Mouse (Mus musculus) liver, embryonic 13.5 days (tissue): ENCODE results near the gene Itgb7. TPM values are rescaled to one million over a fixed set of nuclear protein-coding genes. Genes with fewer than 3 reads are reported as not detected.

ENCODE experiments used
- ATAC-seq: fragments of 200-750 bp; cut with Nextera tagmentation; 2 replicates; pipeline ENCODE4 v1.8.0; 2017; ENCODE audit warnings: low read depth, mild to moderate bottlenecking, moderate number of reproducible peaks, moderate library complexity
- DNase-seq: peaks from one replicate; pipeline ENCODE4 v3.0.0; 2022
- H3K27ac ChIP-seq: fragments of 300-500 bp; sonication (generic); 2 replicates; pipeline ENCODE4 v1.5.1; 2015; ENCODE audit warnings: moderate library complexity, mild to moderate bottlenecking, inconsistent platforms
- H3K27me3 ChIP-seq: fragments of 300-500 bp; sonication (generic); 2 replicates; pipeline ENCODE4 v1.6.1; 2015; ENCODE audit warnings: mild to moderate bottlenecking, inconsistent platforms
- H3K36me3 ChIP-seq: fragments of 300-500 bp; sonication (generic); 2 replicates; pipeline ENCODE4 v1.6.1; 2015; ENCODE audit warnings: mild to moderate bottlenecking, inconsistent platforms
- H3K4me1 ChIP-seq: fragments of 300-500 bp; sonication (generic); replicated peaks from 2 replicates; pipeline ENCODE4 v1.6.1; 2015; ENCODE audit warnings: inconsistent platforms
- H3K4me2 ChIP-seq: fragments of 300-500 bp; sonication (generic); 2 replicates; pipeline ENCODE4 v1.6.1; 2015; ENCODE audit warnings: inconsistent platforms, mild to moderate bottlenecking, moderate library complexity
- H3K4me3 ChIP-seq: fragments of 300-500 bp; sonication (generic); replicated peaks from 2 replicates; pipeline ENCODE4 v1.5.1; 2015; ENCODE audit warnings: mild to moderate bottlenecking, inconsistent platforms
- H3K9ac ChIP-seq: fragments of 300-500 bp; sonication (generic); 2 replicates; pipeline ENCODE4 v1.6.1; 2015; ENCODE audit warnings: mild to moderate bottlenecking, inconsistent platforms
- H3K9me3 ChIP-seq: fragments of 300-500 bp; sonication (generic); replicated peaks from 2 replicates; pipeline ENCODE4 v1.6.1; 2016; ENCODE audit warnings: inconsistent platforms
- WGBS: fragments of 180-500 bp; shearing (Covaris S2); methylation state at CpG from one replicate; pipeline ENCODE4 v1.1.7; 2015; ENCODE audit not compliant: insufficient replicate concordance; 5-methylcytosine and 5-hydroxymethylcytosine counted together
- polyA plus RNA-seq: library from polyadenylated mRNA; unstranded; fragments of >200 nt; fragmentation: Nextera tagmentation; extraction: Ambion mirVana; gene quantifications from 2 replicates; pipeline ENCODE4 v1.2.1, GENCODE M21; 2015

The Itgb7 gene
- polyA plus RNA-seq, 1 experiment from 2014 or later: 6.5 TPM

DNA sequence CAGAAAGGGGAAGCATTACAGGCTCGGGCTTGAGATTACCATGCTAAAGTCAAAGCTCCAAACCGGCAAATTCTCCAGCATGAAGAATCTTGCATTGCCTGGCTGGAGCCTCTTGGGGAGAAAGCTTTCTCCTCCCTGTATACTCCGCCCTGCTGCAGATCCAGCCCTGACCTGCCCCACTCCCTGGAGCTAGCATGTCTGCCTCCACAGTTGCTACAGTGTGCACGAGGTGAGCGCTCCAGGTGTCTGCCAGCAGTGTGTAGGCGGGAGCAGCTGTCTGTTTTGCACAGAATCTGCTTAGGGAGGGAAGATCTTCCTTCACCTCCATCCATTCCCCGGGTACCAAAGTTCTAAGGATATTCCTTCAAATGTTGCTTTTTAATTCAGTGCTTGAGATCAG, 30.8 kb upstream of the Itgb7 start:
- Histone ChIP-seq H3K9me3 (no peaks in the 10 kb centered on the region), H3K4me1 (peaks cover 11% of the 10 kb centered on the region), H3K4me2 (no peak overlapping the region), H3K27me3 (peaks cover 59% of the 10 kb centered on the region), H3K36me3 (no peaks in the 10 kb centered on the region), H3K4me3 (no peak overlapping the region), H3K27ac (no peak overlapping the region), H3K9ac (no peak overlapping the region)
- DNase-seq: no peak
- no peak for ATAC-seq
- 47% methylated on average over 7 of the region's 7 CpGs for WGBS

DNA sequence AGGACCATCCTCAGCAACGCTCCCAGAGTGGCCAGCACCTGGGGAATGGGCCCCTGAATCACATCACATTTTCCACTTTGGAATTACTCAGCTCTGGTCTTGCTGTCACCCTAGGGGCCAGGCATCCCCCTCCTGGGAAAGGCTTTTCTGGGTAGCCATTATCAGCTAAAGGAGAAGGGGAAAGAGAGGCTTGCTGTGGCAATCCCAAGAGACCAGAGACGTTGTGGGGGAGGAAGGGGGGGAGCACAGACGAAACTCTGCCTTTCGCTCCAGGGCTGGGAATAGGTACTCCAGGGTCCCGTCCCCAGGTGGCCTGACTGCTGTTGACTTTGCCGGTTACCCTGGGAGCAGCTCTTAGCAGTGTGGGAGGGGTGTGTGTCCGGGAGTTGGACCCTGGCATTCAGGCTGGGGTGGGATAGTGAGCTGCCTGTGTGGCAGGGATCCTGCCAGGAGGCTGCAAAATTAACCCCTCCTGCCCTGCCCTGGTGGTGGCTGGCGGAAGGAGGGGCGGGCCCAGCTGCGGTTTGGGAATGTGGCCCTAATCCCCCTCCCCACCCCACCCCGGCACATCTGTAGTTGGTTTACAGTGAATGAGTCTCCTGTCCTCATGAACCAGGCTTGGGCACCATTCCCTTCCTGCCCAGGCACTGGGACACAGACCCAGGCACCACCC, 27.0 kb upstream of the Itgb7 start:
- H3K4me2 ChIP-seq: no peak overlapping the region
- peaks cover 91% of the 10 kb centered on the region for H3K27me3 ChIP-seq

DNA sequence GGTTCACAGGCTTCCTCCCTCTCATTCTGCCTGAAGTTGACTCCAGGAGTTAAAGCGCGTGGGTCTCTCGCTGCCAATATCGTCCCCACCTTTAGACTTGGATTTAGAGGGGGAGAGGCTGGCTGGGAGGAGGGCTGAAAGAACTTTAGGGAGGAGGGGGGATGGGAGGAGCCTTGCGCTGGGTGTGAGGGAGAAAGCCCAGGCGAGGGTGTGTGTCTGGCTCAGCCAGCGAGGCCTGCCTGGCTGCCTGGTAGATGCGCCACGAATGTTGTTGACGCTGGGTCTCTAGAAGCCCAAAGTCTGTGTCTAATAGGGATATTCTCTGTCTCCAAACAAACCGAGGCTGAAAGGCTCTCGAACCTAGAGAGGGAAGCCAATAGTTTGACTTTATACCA, 26.3 kb upstream of the Itgb7 start:
- no peak overlapping the region for H3K27ac ChIP-seq
- no peak overlapping the region for H3K4me3 ChIP-seq
- ATAC-seq: no peak
- H3K9me3 ChIP-seq: no peaks in the 10 kb centered on the region
- H3K9ac ChIP-seq: no peak overlapping the region
- WGBS: 13% methylated on average over 12 of the region's 12 CpGs
- H3K27me3 ChIP-seq: peaks cover 90% of the 10 kb centered on the region
- DNase-seq: no peak
- peak overlapping the region; percentile 67 for H3K4me2 ChIP-seq
- no peaks in the 10 kb centered on the region for H3K36me3 ChIP-seq
- H3K4me1 ChIP-seq: peaks cover 17% of the 10 kb centered on the region

More for the DNA sequence above, 27.0 kb upstream of the Itgb7 start:
- Histone ChIP-seq H3K9ac (no peak overlapping the region), H3K4me3 (no peak overlapping the region), H3K27ac (no peak overlapping the region), H3K9me3 (no peaks in the 10 kb centered on the region), H3K4me1 (peaks cover 14% of the 10 kb centered on the region), H3K36me3 (no peaks in the 10 kb centered on the region)
- ATAC-seq (no peak), DNase-seq (no peak)
- 31% methylated on average over 11 of the region's 11 CpGs for WGBS

DNA sequence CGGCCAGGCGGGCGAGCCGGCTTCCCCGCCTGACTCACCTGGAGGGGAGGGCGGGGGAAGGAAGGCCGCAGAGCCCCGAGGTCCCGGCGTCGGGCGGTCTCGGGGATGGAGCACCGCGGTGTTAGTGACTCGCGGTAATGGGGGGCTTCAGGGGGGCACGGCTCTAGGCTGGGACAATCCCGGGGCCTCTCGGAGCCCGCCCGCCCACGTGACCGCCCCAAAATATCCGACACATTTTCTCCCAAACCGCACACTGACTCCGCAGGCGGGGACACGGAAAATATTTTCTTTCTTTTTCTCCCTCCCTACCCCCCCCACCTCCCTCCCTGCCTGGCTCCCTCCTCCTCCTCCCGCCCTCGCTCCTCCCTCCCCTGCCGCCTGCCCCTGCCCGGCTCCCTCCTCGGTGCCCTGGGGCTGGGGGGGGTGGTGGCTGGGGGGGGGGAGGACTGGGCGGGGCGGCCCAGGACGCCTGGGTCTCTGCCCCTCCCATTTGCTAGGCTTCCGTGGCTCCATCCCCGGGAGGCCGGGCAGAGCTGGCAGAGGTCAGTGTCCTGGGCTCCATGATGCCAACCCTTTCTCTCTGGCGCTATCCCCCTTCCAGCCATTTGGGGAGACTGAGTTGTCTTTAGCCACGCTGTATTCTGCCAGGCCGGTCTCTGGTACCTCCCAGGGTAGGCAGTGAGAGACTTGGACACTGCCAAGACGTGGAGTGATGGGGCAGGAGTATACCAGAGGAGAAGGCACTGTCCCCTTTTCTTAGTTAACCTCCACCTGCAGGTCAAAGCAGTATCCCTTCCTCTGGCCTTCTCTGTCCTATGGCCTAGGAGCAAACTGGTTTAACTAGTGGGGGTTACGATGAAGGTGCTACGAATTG, 25.7 kb upstream of the Itgb7 start, which contains the start of gene Rarg:
TSS of gene Rarg (minus strand) at position 316 of the 874 bp plus-strand sequence.
- H3K36me3 ChIP-seq: no peaks in the 10 kb centered on the region
- H3K9me3 ChIP-seq: no peaks in the 10 kb centered on the region
- peak within 1 kb of the TSS; percentile 51 for H3K4me3 ChIP-seq
- H3K4me1 ChIP-seq: peaks cover 17% of the 10 kb centered on the region
- no peak within 1 kb of the TSS for H3K27ac ChIP-seq
- peak within 1 kb of the TSS; percentile 67 for H3K4me2 ChIP-seq
- peaks cover 89% of the 10 kb centered on the region for H3K27me3 ChIP-seq
- H3K9ac ChIP-seq: peak within 1 kb of the TSS; percentile 7; the same call in 1 of the 2 replicates
- ATAC-seq: 0 out of 2 replicates have a peak, but pooled peaks have one; percentile 16
- 2% methylated on average over 29 of the region's 46 CpGs for WGBS
- DNase-seq: no peak

DNA sequence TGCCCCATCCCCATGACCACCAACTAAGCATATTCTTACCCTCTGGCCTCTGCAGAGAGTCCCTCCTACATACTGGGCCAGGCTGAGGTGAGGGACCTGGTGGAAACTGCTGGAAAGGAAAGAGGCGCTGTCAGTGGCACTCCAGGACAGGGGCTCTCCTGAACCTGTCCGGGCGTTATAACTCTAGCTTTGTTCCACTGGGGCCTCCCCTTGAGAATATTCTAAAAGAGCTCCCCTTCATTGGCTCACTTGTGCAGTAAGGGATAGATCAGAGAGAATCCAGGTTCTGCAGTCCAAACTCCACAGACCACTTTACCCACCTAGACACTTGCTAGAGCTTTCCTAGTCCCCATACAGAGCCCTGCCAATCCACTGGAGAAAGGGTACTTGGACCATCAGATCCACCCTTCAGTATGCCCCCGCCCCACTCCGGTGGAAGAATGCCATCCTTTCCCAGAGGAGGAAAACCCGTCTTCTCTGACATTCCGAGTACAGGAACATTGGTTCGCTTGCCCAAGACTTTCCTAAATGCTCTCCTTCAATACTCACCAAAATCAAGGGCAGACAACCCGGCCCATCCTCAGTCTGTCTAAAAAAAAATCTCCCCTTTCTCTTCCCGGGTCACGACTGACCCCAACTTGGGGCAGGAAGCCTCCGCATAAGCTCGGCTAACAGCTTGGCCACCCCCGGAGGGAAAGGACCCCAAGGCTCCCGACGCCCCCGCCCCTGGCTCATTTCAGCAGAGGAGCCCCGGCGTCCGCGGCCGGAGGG, 24.9 kb upstream of the Itgb7 start:
- peaks cover 89% of the 10 kb centered on the region for H3K27me3 ChIP-seq
- H3K9ac ChIP-seq: peak overlapping the region; percentile 7; the same call in 1 of the 2 replicates
- H3K4me2 ChIP-seq: peak overlapping the region; percentile 67
- H3K27ac ChIP-seq: no peak overlapping the region
- ATAC-seq (no peak), DNase-seq (no peak)
- no peaks in the 10 kb centered on the region for H3K36me3 ChIP-seq
- no peaks in the 10 kb centered on the region for H3K9me3 ChIP-seq
- 14% methylated on average over 22 of the region's 22 CpGs for WGBS
- H3K4me1 ChIP-seq: peaks cover 17% of the 10 kb centered on the region
- peak overlapping the region; percentile 51 for H3K4me3 ChIP-seq

DNA sequence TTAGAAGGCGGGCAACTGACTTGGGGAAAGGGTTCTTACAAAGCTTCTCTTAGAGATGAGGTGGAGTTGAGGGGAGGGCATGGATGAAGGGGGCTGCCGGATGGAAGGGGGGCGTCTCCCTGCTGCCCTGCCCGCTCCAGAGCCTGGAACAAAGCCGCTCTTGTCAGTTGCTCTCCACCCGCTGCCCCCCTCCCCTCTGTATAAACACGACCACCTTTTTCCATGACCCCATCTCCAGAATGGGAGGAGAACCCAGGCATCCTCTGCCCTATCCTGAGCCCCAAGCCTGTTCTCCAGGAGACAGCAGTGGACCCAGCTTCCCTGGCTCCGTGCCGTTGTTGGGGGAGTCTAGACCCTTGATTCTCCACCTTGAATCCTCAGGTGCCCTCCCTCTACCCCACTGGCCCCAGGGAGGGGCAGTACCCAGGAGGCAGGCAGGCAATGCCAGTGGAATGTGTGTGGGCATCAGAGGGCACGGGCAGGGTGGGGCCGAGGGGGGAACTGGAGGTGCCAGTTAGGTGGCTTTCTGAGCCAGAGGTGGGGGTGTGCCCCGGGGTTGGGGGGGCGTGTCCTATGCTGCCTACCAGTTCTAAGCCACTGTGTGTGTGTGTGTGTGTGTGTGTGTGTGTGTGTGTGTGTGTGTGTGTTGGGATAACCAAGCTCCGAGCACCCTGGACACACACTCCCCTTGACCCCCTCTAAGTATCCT, 24.0 kb upstream of the Itgb7 start:
- H3K4me2 ChIP-seq: no peak overlapping the region
- WGBS: 48% methylated on average over 13 of the region's 14 CpGs
- H3K4me1 ChIP-seq: peaks cover 17% of the 10 kb centered on the region
- no peak overlapping the region for H3K9ac ChIP-seq
- DNase-seq (no peak), ATAC-seq (no peak)
- no peak overlapping the region for H3K27ac ChIP-seq
- no peaks in the 10 kb centered on the region for H3K36me3 ChIP-seq
- no peaks in the 10 kb centered on the region for H3K9me3 ChIP-seq
- no peak overlapping the region for H3K4me3 ChIP-seq
- peaks cover 94% of the 10 kb centered on the region for H3K27me3 ChIP-seq

DNA sequence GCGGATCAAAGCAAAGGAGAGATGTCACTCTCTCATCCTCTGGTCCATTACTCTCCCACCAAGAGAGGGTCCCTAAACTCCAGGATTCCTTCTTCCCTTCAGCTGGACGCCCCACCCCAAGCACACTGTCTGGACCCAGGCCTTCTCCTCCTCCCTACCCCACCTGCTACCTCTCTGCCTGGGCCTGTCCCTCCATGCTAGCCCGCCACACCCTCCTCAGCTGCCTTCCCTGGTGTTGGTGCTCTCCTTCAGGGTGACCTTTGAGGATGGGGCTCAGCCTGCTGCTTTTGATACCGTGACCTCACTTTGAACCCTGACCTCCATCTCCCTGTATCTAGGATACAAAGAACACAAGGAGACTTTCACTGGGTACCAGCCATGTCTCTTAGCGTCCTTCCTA, 18.8 kb upstream of the Itgb7 start:
- ATAC-seq (no peak), DNase-seq (no peak)
- 59% methylated on average over 5 of the region's 5 CpGs for WGBS
- no peak overlapping the region for H3K27ac ChIP-seq
- H3K4me3 ChIP-seq: no peak overlapping the region
- H3K27me3 ChIP-seq: peaks cover 97% of the 10 kb centered on the region
- H3K9me3 ChIP-seq: no peaks in the 10 kb centered on the region
- no peak overlapping the region for H3K9ac ChIP-seq
- no peaks in the 10 kb centered on the region for H3K36me3 ChIP-seq
- H3K4me2 ChIP-seq: no peak overlapping the region
- peaks cover 37% of the 10 kb centered on the region for H3K4me1 ChIP-seq

DNA sequence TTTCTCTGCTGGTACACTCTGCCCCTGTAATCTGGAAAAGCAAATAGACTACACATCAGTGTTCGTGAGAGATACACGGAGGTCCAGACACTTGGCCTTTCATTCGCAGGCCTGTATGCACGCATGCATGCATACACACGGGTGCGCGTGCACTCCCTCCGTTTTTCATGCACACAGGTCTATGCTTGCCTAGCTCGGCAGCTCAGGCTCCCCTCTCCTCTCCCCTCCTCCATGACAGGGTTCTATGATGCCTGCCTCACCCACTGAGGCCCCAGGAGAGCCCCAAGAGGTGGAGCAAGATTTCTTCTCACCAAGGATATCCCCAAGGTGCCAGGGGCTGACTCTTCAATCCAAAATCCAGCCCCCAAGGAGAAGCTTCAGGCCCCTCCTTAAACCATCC, 18.2 kb upstream of the Itgb7 start:
- H3K27me3 ChIP-seq: peaks cover 97% of the 10 kb centered on the region
- no peak overlapping the region for H3K4me2 ChIP-seq
- H3K36me3 ChIP-seq: no peaks in the 10 kb centered on the region
- H3K9me3 ChIP-seq: no peaks in the 10 kb centered on the region
- no peak overlapping the region for H3K9ac ChIP-seq
- no peak overlapping the region for H3K27ac ChIP-seq
- H3K4me1 ChIP-seq: peaks cover 42% of the 10 kb centered on the region
- DNase-seq (no peak), ATAC-seq (no peak)
- H3K4me3 ChIP-seq: no peak overlapping the region
- WGBS: 54% methylated on average over 9 of the region's 9 CpGs

DNA sequence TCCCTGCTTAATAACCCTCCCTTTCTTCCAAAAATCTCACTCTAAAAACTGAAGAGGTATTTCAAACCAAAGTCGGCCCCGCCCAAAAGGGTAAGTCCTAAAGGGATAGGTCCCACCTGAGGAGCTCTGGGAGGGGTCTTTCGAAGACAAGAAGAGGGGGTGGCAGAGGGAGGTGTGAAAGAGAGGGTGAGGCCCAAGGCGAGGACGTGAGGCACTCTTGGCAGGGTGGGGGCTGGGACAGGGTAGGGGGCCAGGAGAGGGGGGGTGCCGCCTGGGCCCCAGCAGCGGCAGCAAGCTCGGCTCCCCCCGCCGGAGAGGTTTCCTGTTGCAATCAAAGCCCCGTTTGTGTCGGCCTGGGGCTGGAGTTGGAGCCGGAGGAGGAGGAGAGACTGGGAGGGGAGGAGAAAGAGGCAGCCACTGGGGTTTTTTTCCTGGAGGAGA, 17.5 kb upstream of the Itgb7 start:
- 5% methylated on average over 13 of the region's 13 CpGs for WGBS
- Histone ChIP-seq H3K36me3 (no peaks in the 10 kb centered on the region), H3K27me3 (peaks cover 98% of the 10 kb centered on the region), H3K27ac (no peak overlapping the region), H3K9ac (no peak overlapping the region), H3K4me2 (0 out of 2 replicates have a peak overlapping the region, but pooled peaks have one; percentile 17), H3K4me1 (peaks cover 47% of the 10 kb centered on the region), H3K9me3 (no peaks in the 10 kb centered on the region), H3K4me3 (no peak overlapping the region)
- DNase-seq (no peak), ATAC-seq (no peak)

DNA sequence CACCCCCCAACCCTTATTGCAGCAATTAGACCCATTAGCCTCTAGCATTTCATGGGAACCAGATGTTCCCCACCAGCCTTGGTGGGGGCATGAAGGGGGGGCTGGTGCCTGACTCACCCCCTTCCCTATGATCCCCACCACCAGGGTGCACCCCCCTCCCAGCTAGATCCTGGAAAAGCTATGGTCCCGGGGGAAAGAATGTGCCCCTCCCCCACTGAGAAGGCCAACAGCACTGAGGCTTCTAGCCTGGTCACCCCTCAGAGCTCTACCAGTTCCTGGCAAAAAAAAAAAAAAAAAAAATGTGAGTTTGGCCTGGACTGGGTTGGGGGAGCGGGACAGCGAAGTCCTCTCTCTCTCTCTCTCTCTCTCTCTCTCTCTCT, 17.1 kb upstream of the Itgb7 start:
- DNase-seq: no peak
- Histone ChIP-seq H3K9me3 (no peaks in the 10 kb centered on the region), H3K4me2 (no peak overlapping the region), H3K36me3 (no peaks in the 10 kb centered on the region), H3K9ac (no peak overlapping the region), H3K27ac (no peak overlapping the region), H3K27me3 (peaks cover 98% of the 10 kb centered on the region), H3K4me3 (no peak overlapping the region), H3K4me1 (peaks cover 52% of the 10 kb centered on the region)
- 15% methylated on average over 3 of the region's 3 CpGs for WGBS
- ATAC-seq: no peak
